Mouse (Mus musculus) thymus, postnatal 4 days (tissue): Measurements from ENCODE around the gene Tmod4.
A peak's percentile ranks its signal among the peaks of the same experiment; 100 is the strongest.

Source experiments
- DNase-seq: peaks from one replicate; pipeline ENCODE4 v3.0.0; 2021

The Tmod4 gene

DNA sequence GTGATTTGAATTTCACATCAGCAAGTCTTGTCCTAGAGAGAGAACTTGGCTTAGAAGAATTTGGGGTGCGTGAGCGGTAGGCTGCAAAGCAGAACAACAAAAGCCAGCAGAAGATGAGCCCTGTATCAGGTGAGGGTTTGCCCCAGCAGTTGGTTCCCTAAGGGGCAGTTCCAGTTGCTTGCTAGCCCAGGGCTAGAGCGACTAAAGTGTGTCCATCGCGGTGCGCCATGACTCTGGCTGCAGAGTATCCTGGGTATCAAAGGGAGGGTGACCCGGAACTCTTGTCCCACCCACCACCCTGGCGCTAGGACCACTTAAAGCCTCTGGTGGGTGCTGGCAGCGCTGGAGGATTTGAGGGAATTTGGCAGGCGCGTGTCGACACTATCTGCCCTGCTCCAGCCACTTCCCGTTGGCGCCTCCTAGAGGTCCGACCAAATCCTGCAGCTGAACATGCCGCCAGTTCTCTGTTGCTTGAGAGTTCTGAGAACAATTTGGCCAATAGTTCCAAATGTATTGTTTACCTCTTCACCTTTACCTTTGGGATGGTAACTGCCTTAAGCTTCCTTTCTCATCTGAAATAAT is 49.8 kb downstream of the Tmod4 start:
- peak; percentile 94 for DNase-seq

DNA sequence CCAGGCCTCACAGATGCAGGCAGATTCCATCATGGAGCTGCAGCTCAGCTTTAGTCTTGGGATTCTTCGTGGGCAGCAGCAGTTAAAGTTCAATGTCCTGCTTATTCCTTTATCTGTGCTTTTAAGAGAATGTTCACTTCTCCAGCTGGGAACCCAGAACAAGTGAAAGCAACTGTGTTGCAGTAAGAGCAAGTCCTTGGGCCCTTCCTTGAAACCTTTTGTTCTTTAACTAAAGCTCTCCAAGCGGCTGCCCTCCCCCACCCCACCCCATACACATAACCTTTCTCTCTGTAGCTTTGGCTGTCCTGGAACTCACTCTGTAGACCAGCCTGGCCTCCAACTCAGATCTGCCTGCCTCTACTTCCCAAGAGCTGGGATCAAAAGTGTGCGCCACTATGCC is 52.2 kb downstream of the Tmod4 start:
- no peak for DNase-seq

- no peak for DNase-seq
Measured at GRCm38 (mm10) chr3:95177583-95177982, 53.3 kb downstream of the Tmod4 start.
